Mouse (Mus musculus): ENCODE results near the gene Paqr8. TPM values are rescaled to one million over a fixed set of nuclear protein-coding genes. Genes with fewer than 3 reads are reported as not detected.

Gene Paqr8
- polyA plus RNA-seq, 1 experiment from 2014 or later: 8.9 TPM

- Histone ChIP-seq H3K4me3 (no peak overlapping the region), H3K27ac (replicated peaks) (no peak overlapping the region), H3K36me3 (no peaks in the 10 kb centered on the region), H3K9me3 (no peaks in the 10 kb centered on the region), H3K27me3 (no peaks in the 10 kb centered on the region), H3K4me1 (no peaks in the 10 kb centered on the region), H3K9ac (replicated peaks) (no peak overlapping the region), H3K4me2 (replicated peaks) (no peak overlapping the region)
- 90% methylated on average over 6 of the region's 6 CpGs for WGBS
- ATAC-seq (ENCODE audit: low FRiP score, low read depth): no peak
These were observed 91.4 kb downstream of the Paqr8 start for GRCm38 (mm10) chr1:20981764-20982163.

DNA sequence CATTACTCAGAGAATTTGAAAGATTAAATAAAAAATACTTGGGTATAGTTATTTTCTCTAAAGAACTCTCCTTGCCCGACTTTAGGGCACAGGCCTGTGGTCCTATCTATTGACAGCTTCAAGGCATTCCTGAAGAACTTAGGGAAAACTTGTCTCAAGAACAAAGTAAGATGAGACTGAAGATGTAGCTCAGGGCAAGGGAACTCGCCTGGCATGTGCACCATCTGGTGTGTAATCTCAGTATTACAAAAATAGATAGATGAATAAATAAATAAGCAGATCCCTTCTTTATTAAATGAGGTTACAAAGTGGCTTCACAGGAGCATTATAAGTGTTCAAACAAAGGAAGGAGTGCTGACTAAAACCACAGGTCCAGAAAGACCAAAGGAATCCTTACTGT lies 93.7 kb downstream of the Paqr8 start:
- Histone ChIP-seq H3K9ac (replicated peaks) (no peak overlapping the region), H3K36me3 (no peaks in the 10 kb centered on the region), H3K4me2 (replicated peaks) (no peak overlapping the region), H3K27ac (replicated peaks) (no peak overlapping the region), H3K4me1 (no peaks in the 10 kb centered on the region), H3K9me3 (no peaks in the 10 kb centered on the region), H3K27me3 (no peaks in the 10 kb centered on the region), H3K4me3 (no peak overlapping the region)
- no peak; the same call in 1 of the 2 replicates for ATAC-seq (ENCODE audit: low FRiP score, low read depth)
- 79% methylated on average over 2 of the region's 2 CpGs for WGBS

DNA sequence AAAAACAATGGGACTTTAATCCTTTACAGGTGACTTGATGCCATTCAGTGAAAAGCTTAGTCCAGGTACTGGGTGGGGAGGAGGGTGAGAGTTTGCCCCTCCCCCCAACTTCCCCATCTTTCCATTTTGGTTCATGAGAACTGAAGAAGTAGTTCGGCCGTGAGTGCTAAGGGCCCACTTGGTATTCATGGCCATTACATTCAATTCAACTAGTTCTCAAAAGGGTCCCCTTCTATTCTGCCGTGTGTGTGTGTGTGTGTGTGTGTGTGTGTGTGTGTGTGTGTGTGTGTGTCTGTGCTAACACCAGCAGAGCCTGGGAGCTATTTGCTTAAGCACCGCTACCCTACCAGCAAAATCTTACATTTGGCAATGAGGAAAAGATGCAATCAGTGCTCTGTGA lies 94.2 kb downstream of the Paqr8 start:
- Histone ChIP-seq H3K4me1 (no peaks in the 10 kb centered on the region), H3K4me2 (replicated peaks) (no peak overlapping the region), H3K4me3 (no peak overlapping the region), H3K27ac (replicated peaks) (no peak overlapping the region), H3K9me3 (no peaks in the 10 kb centered on the region), H3K36me3 (no peaks in the 10 kb centered on the region), H3K9ac (replicated peaks) (no peak overlapping the region), H3K27me3 (no peaks in the 10 kb centered on the region)
- WGBS: 46% methylated on average over 4 of the region's 4 CpGs
- no peak; the same call in 1 of the 2 replicates for ATAC-seq (ENCODE audit: low FRiP score, low read depth)

DNA sequence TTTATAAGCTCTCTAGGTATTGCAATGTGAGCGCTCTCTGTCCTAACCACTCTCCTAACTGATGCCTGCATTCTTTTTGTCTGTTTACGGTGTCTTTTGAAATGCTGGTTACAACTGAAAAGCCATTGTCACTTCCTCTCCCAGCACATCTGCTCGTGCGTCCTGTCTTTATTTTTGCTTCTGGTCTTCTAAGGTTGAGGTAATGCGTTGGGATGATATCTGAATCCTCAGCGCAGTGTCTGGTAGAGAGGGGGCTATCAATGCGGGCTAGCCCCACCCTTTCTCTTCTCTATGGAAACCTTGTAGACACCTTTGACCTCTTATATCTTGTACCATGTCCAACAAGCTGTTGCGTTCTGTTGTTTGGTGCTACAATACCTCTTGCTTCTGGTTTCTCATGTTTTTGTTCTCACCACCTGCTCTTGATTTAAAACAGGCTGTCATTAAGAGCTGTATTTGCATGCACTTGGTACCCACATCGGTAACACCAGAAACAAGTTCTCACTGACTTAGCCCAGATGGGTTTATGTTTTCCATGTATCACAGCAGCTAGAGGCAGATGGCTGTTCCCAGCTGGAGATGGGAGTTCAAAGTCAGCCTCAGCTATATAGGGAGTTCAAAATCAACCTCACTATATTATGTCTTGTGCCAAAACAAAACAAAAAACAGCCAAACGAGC lies 96.1 kb downstream of the Paqr8 start:
- no peak overlapping the region for H3K9ac ChIP-seq (replicated peaks)
- ATAC-seq (ENCODE audit: low FRiP score, low read depth): no peak
- 64% methylated on average over 10 of the region's 10 CpGs for WGBS
- no peaks in the 10 kb centered on the region for H3K4me1 ChIP-seq
- H3K9me3 ChIP-seq: no peaks in the 10 kb centered on the region
- H3K27me3 ChIP-seq: no peaks in the 10 kb centered on the region
- H3K27ac ChIP-seq (replicated peaks): no peak overlapping the region
- H3K4me3 ChIP-seq: no peak overlapping the region
- no peaks in the 10 kb centered on the region for H3K36me3 ChIP-seq
- no peak overlapping the region for H3K4me2 ChIP-seq (replicated peaks)

Other genes starting within 250 kb of the Paqr8 start
- gene Il17a, start 159.7 kb upstream of the Paqr8 start, polyA plus RNA-seq (2016; fragmentation: Nextera tagmentation; extraction: Ambion mirVana): not detected in 2 replicates
- gene Il17f, start 100.0 kb upstream of the Paqr8 start, polyA plus RNA-seq (2016; fragmentation: Nextera tagmentation; extraction: Ambion mirVana): 0.54 TPM in 1 of 2 replicates, not detected in the other
- 117 and 118 TPM in 2 replicates for gene Mcm3, start 70.3 kb upstream of the Paqr8 start, polyA plus RNA-seq (2016; fragmentation: Nextera tagmentation; extraction: Ambion mirVana)
- 1.8 and 2.0 TPM in 2 replicates for gene Efhc1, start 61.0 kb downstream of the Paqr8 start, polyA plus RNA-seq (2016; fragmentation: Nextera tagmentation; extraction: Ambion mirVana)
- gene Tram2, start 188.6 kb downstream of the Paqr8 start, polyA plus RNA-seq (2016; fragmentation: Nextera tagmentation; extraction: Ambion mirVana): 3.5 and 4.0 TPM in 2 replicates

Measured in midbrain, embryonic 12.5 days (tissue).